In genomic region chr1:191347602-191348001, GRCm38 (mm10) we compare ENCODE assay signal across 21 mouse cellular contexts. TPM values are rescaled to one million over a fixed set of nuclear protein-coding genes. Genes with fewer than 3 reads are reported as not detected.
A peak's percentile ranks its signal among the peaks of the same experiment; 100 is the strongest.
DNase-seq lines count a peak whose midpoint lies in the region; ATAC-seq and TF ChIP-seq lines count a peak whose summit lies in the region.
"Had no signal": no experiment of that assay in that cellular context is flagged by ENCODE, and none has a peak within 500 bp of the region (broad histone marks: within the 10 kb centered on the region; RNA-seq: fewer than 3 reads in every experiment).

No protein-coding gene starts in this region.

- peak; percentile 75 for DNase-seq in heart, adult 11 months
- DNase-seq in heart, postnatal 14 days: no peak
- no peak for DNase-seq in liver, embryonic 14.5 days (ENCODE audit: low read depth in 3 of 3, low spot score in 3 of 3)
- DNase-seq in thymus, postnatal 14 days: peak; percentile 2
- no peak for DNase-seq in thymus, postnatal 4 days
- no peak for DNase-seq in spleen, postnatal 10 days (ENCODE audit: low spot score in 2 of 2)
- DNase-seq: adrenal gland, adult 2 months; adrenal gland, adult 8-10 months; adrenal gland, postnatal 10 days; adrenal gland, postnatal 14 days; adrenal gland, postnatal 25 days; adrenal gland, postnatal 36 days; B cell, adult 2 months; cerebellum, adult 11 months; cerebellum, adult 11-12 months had no signal

- no peaks in the 10 kb centered on the region for H3K79me2 ChIP-seq in myocyte (ENCODE audit: control insufficient read depth, insufficient read depth)

- H3ac ChIP-seq in myocyte (ENCODE audit: control insufficient read depth, insufficient read length): no peak overlapping the region

- H3K27ac ChIP-seq in liver, embryonic 14.5 days: no peak overlapping the region
- H3K27ac ChIP-seq in liver, embryonic 12.5 days: no peak overlapping the region

- H3K27me3 ChIP-seq in liver, embryonic 14.5 days (ENCODE audit: control insufficient read depth, insufficient read depth, low read length): no peaks in the 10 kb centered on the region
- no peaks in the 10 kb centered on the region for H3K27me3 ChIP-seq in liver, embryonic 12.5 days (replicated peaks)
- no peaks in the 10 kb centered on the region for H3K27me3 ChIP-seq in myocyte (ENCODE audit: control insufficient read depth, insufficient read depth, insufficient read length)
- H3K27me3 ChIP-seq: CH12.LX, Patski had no signal

- WGBS in liver, embryonic 14.5 days (ENCODE audit: insufficient replicate concordance): 91% methylated on average over 8 of the region's 8 CpGs
- WGBS in liver, embryonic 12.5 days (ENCODE audit: insufficient replicate concordance): 90% methylated on average over 8 of the region's 8 CpGs

- no peak overlapping the region for H3K4me2 ChIP-seq in liver, embryonic 14.5 days (ENCODE audit: low read depth)
- H3K4me2 ChIP-seq in liver, embryonic 12.5 days: no peak overlapping the region
- no peak overlapping the region for H3K4me2 ChIP-seq in myocyte (ENCODE audit: low read depth)

- intact Hi-C loops in heart, postnatal 14 days (cut with DNase I): no loop called here

- no peak overlapping the region for H3K9ac ChIP-seq in liver, embryonic 14.5 days (replicated peaks)
- H3K9ac ChIP-seq in liver, embryonic 12.5 days: no peak overlapping the region

- no peaks in the 10 kb centered on the region for H3K9me3 ChIP-seq in liver, embryonic 14.5 days (ENCODE audit: control insufficient read depth, low read length)
- H3K9me3 ChIP-seq in liver, embryonic 12.5 days (replicated peaks): no peaks in the 10 kb centered on the region

- TF ChIP-seq EP300 in liver, embryonic 14.5 days (IDR thresholded peaks at IDR 0.05; ENCODE audit: low read depth): no peak

- TF ChIP-seq POLR2A in myocyte (IDR thresholded peaks at IDR 0.05; ENCODE audit: insufficient read length, low read depth): no peak

- no peak overlapping the region for H3K4me3 ChIP-seq in liver, embryonic 14.5 days (ENCODE audit: insufficient read depth in 1 of 2, low read depth in 2 of 2, low read length in 2 of 2)
- no peak overlapping the region for H3K4me3 ChIP-seq in liver, embryonic 12.5 days
- H3K4me3 ChIP-seq in myocyte: no peak overlapping the region

- H3K36me3 ChIP-seq in liver, embryonic 14.5 days (replicated peaks; ENCODE audit: control insufficient read depth, insufficient read depth, low read depth): peaks cover 17% of the 10 kb centered on the region
- peaks cover 92% of the 10 kb centered on the region for H3K36me3 ChIP-seq in liver, embryonic 12.5 days
- H3K36me3 ChIP-seq in myocyte (ENCODE audit: control insufficient read depth, insufficient read depth): peaks cover 11% of the 10 kb centered on the region

- peaks cover 0 to 5% of the 10 kb centered on the region in 2 experiments; a peak in 2 of 4 replicates for H3K4me1 ChIP-seq in liver, embryonic 14.5 days (replicated peaks; ENCODE audit: control insufficient read depth in 2 of 2, insufficient read depth in 2 of 2, low read length in 1 of 2)
- H3K4me1 ChIP-seq in liver, embryonic 12.5 days: peaks cover 18% of the 10 kb centered on the region

- ATAC-seq in liver, embryonic 14.5 days (ENCODE audit: insufficient read depth): peak; percentile 19; the same call in 1 of the 2 replicates
- ATAC-seq in liver, embryonic 12.5 days: no peak
- ATAC-seq: activated CD4-positive, CD25-positive, alpha-beta regulatory T cell, adult 4 months; CD4-positive, CD25-positive, alpha-beta regulatory T cell, adult 4 months; Patski had no signal

- no peak for TF ChIP-seq CTCF in liver, embryonic 14.5 days (IDR thresholded peaks at IDR 0.05; ENCODE audit: low read depth)

TF ChIP-seq in myocyte, 11 proteins besides CTCF, POLR2A, EP300 and RAD21:
- peak; percentile 56 for TF ChIP-seq POLR2AphosphoS2 (IDR thresholded peaks at IDR 0.05; ENCODE audit: insufficient read length, low read depth)
- no peak for TF ChIP-seq SRF (IDR thresholded peaks at IDR 0.05; ENCODE audit: control insufficient read depth, insufficient read length, low read depth)

RNA-seq across cellular contexts. Expression of gene Tmem206, which starts 21.9 kb away (rescaled TPM):
- 1 to 10 TPM; 3.4 to 4.7 TPM for total RNA-seq in heart, postnatal 14 days (2021)
- 3.7 and 4.1 TPM in 2 replicates for polyA plus RNA-seq in liver, embryonic 14.5 days (2012; rRNA removed)
- polyA plus RNA-seq in liver, embryonic 14.5 days (2014; fragmentation: Nextera tagmentation; extraction: Ambion mirVana): 6.3 and 7.6 TPM in 2 replicates
- polyA plus RNA-seq in liver, embryonic 12.5 days (2016; fragmentation: Nextera tagmentation; extraction: Ambion mirVana): 9.8 and 10.5 TPM in 2 replicates
- 12.1 TPM for polyA plus RNA-seq in myocyte (2012; fragmentation: generic; extraction: Trizol)

RNA-seq across cellular contexts. Expression of gene Nenf, which starts 29.6 kb away (rescaled TPM):
- 100 to 1,000 TPM in 1 of 2 experiments, 10 to 100 TPM in 1; 96.9 to 104 TPM for total RNA-seq in heart, postnatal 14 days (2021)
- 26.5 and 29.4 TPM in 2 replicates for polyA plus RNA-seq in liver, embryonic 14.5 days (2012; rRNA removed)
- polyA plus RNA-seq in liver, embryonic 14.5 days (2014; fragmentation: Nextera tagmentation; extraction: Ambion mirVana): 34.9 and 35.3 TPM in 2 replicates
- 37.1 and 39.7 TPM in 2 replicates for polyA plus RNA-seq in liver, embryonic 12.5 days (2016; fragmentation: Nextera tagmentation; extraction: Ambion mirVana)
- 143 TPM for polyA plus RNA-seq in myocyte (2012; fragmentation: generic; extraction: Trizol)

RNA-seq across cellular contexts. Expression of gene Ppp2r5a, which starts 55.5 kb away (rescaled TPM):
- 100 to 1,000 TPM; 116 to 118 TPM for total RNA-seq in heart, postnatal 14 days (2021)
- 16.4 and 23.8 TPM in 2 replicates for polyA plus RNA-seq in liver, embryonic 14.5 days (2012; rRNA removed)
- polyA plus RNA-seq in liver, embryonic 14.5 days (2014; fragmentation: Nextera tagmentation; extraction: Ambion mirVana): 21.0 and 23.8 TPM in 2 replicates
- polyA plus RNA-seq in liver, embryonic 12.5 days (2016; fragmentation: Nextera tagmentation; extraction: Ambion mirVana): 33.1 and 33.9 TPM in 2 replicates
- 28.1 TPM for polyA plus RNA-seq in myocyte (2012; fragmentation: generic; extraction: Trizol)

Comparison
In these comparisons a context has a peak if more than half of its experiments do, and no peak if none do; other contexts are left out.
1. DNase-seq: peak in heart, adult 11 months (single experiment) and thymus, postnatal 14 days (single experiment); none in heart, postnatal 14 days (0 of 2), liver, embryonic 14.5 days (0 of 3), thymus, postnatal 4 days (single experiment) and spleen, postnatal 10 days (0 of 2).